Mouse (Mus musculus): ENCODE data around the gene Ppcdc. TPM values are rescaled to one million over a fixed set of nuclear protein-coding genes. Genes with fewer than 3 reads are reported as not detected.

Gene Ppcdc
- polyA plus RNA-seq (2016; fragmentation: Nextera tagmentation; extraction: Ambion mirVana) = 22.4 and 28.3 TPM in 2 replicates

DNA sequence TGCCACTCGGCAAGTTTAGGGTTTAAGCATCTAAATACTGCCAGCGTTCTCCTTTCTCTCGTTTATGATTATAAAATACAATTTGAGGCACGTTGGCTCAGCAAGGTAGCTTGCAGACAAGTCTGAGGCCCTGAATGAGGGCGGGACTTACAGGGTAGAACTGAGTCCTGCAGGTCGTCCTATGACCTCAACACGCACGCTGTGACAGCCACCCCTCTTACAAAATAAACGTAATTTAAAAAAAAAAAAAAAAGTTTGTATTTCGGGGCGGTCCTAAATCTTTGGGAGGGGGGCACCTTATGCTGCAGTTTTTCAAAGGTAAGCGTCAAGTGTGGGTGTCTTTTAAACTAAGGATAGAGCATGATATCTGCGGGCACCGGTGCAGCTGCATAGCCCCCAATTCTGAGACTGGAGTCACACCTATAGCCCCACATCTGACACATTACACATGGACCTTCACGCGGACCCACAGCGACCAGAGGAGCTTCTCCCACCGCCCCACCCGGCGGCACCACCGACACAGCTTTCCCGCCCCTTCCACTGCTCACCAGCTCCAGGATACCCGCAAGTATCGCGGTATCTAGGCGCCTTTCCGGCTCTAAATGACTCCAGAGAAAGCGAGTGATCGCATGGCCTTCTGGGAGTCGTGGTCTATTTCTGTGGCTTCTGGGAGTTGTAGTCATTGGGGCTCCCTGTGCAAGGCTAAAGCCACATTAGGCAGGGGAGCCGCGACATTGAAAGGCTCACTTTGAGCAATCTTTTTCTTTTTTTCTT is at the start of gene Ppcdc:
Ppcdc (minus strand) TSS at position 603 of the 774 bp plus-strand sequence.
- H3K4me2 ChIP-seq = peak within 1 kb of the TSS; percentile 67
- H3K4me1 ChIP-seq (replicated peaks) = no peaks in the 10 kb centered on the region; the same call in 1 of the 2 replicates
- H3K4me3 ChIP-seq (replicated peaks) = peak within 1 kb of the TSS; percentile 51
- no peaks in the 10 kb centered on the region for H3K27me3 ChIP-seq
- H3K27ac ChIP-seq = peak within 1 kb of the TSS; percentile 77
- peak; percentile 96 for ATAC-seq (ENCODE audit: insufficient number of reproducible peaks, insufficient read depth, low FRiP score, low TSS enrichment, low read depth)
- WGBS = 4% methylated on average over 32 of the region's 32 CpGs
- no peaks in the 10 kb centered on the region for H3K9me3 ChIP-seq
- H3K9ac ChIP-seq (replicated peaks) = peak within 1 kb of the TSS; percentile 66
- H3K36me3 ChIP-seq = 0 out of 2 replicates have a peak, but pooled peaks cover 1% of the 10 kb centered on the region

DNA sequence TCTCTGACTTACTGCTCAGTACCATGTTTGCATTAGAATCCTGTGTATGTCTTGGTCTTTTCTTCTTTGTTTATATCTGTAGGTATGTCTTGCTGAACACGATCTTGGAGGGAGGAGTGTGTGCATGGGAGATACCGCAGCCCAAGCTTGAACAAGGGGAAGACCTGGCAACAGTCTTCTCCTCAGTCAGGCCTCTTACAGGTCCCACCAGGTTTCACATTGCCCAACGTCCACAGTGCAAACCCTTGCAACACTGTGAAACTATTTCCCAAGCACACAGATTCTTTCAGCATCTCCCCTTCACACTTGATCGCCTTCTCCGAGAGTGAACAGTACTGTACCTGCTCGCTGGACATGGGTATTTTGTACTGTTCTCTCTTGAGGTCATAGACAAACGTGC is 47.9 kb upstream of the Ppcdc start:
- 79% methylated on average over 7 of the region's 7 CpGs for WGBS

DNA sequence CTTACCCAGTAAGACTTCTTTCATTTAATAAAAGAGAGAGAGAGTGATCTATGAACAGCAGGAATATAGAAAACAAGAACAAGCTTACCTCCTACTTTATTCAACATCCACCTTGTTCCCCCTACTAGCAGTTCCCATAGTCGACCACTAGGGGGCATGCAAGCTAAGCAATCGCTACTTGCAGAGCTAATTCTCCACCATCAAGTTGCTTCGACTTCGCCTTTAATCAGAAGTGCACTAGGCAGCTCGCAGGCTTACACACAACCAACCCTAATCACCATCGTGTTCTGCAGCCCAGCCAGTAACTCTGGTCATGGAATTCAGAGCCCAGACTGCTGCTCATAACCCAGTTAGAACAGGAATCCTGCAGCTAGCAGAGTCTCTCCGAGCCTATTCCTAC is 45.9 kb upstream of the Ppcdc start:
- Histone ChIP-seq H3K9me3 (no peaks in the 10 kb centered on the region), H3K27me3 (0 out of 2 replicates have a peak, but pooled peaks cover 4% of the 10 kb centered on the region), H3K9ac (replicated peaks) (no peak overlapping the region), H3K4me2 (no peak overlapping the region), H3K4me3 (replicated peaks) (no peak overlapping the region), H3K27ac (no peak overlapping the region), H3K4me1 (replicated peaks) (0 out of 2 replicates have a peak, but pooled peaks cover 3% of the 10 kb centered on the region), H3K36me3 (no peaks in the 10 kb centered on the region)
- 15% methylated on average over 7 of the region's 7 CpGs for WGBS
- no peak for ATAC-seq (ENCODE audit: insufficient number of reproducible peaks, insufficient read depth, low FRiP score, low TSS enrichment, low read depth)

More for the DNA sequence above, 47.9 kb upstream of the Ppcdc start:
- Histone ChIP-seq H3K27me3 (0 out of 2 replicates have a peak, but pooled peaks cover 4% of the 10 kb centered on the region), H3K4me3 (replicated peaks) (no peak overlapping the region), H3K9ac (replicated peaks) (no peak overlapping the region), H3K36me3 (no peaks in the 10 kb centered on the region), H3K4me2 (no peak overlapping the region), H3K4me1 (replicated peaks) (0 out of 2 replicates have a peak, but pooled peaks cover 3% of the 10 kb centered on the region), H3K27ac (no peak overlapping the region), H3K9me3 (no peaks in the 10 kb centered on the region)
- ATAC-seq (ENCODE audit: insufficient number of reproducible peaks, insufficient read depth, low FRiP score, low TSS enrichment, low read depth) = no peak

DNA sequence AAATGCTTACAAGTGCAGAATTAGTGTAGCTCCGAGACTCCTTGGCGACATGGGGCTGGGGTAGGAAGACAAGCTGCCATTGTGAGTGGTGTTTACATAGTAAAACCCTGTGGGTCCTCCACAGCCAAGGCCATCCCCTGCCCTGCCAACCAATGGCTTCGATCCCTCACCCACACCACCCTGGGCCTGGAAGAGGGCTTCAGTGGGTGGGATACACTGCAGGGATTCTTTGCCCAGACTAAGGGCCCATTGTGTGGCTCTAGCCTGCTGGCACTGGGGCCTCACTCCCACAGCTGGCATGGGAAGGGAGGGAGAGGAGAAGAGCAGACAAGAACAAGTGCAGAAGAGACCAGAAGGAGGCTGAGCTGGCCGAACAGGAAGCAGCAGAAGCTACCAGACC is 29.0 kb upstream of the Ppcdc start:
- Histone ChIP-seq H3K36me3 (no peaks in the 10 kb centered on the region), H3K9me3 (no peaks in the 10 kb centered on the region), H3K4me2 (no peak overlapping the region), H3K4me3 (replicated peaks) (no peak overlapping the region), H3K4me1 (replicated peaks) (peaks cover 9% of the 10 kb centered on the region), H3K27me3 (peaks cover 17% of the 10 kb centered on the region), H3K9ac (replicated peaks) (no peak overlapping the region), H3K27ac (no peak overlapping the region)
- 76% methylated on average over 4 of the region's 4 CpGs for WGBS
- ATAC-seq (ENCODE audit: insufficient number of reproducible peaks, insufficient read depth, low FRiP score, low TSS enrichment, low read depth) = no peak

- Histone ChIP-seq H3K27ac (no peak within 1 kb of the TSS), H3K27me3 (peaks cover 17% of the 10 kb centered on the region), H3K9me3 (no peaks in the 10 kb centered on the region), H3K9ac (replicated peaks) (peak within 1 kb of the TSS; percentile 72), H3K4me1 (replicated peaks) (peaks cover 9% of the 10 kb centered on the region), H3K36me3 (no peaks in the 10 kb centered on the region), H3K4me2 (peak within 1 kb of the TSS; percentile 89), H3K4me3 (replicated peaks) (peak within 1 kb of the TSS; percentile 63)
- WGBS = 2% methylated on average over 48 of the region's 48 CpGs
- ATAC-seq (ENCODE audit: insufficient number of reproducible peaks, insufficient read depth, low FRiP score, low TSS enrichment, low read depth) = peak; percentile 87
Observed at GRCm38 (mm10) chr9:57467896-57468549, 28.1 kb upstream of the Ppcdc start, which contains the start of gene Scamp5. TSS of gene Scamp5 (minus strand) at chr9:57468060.

DNA sequence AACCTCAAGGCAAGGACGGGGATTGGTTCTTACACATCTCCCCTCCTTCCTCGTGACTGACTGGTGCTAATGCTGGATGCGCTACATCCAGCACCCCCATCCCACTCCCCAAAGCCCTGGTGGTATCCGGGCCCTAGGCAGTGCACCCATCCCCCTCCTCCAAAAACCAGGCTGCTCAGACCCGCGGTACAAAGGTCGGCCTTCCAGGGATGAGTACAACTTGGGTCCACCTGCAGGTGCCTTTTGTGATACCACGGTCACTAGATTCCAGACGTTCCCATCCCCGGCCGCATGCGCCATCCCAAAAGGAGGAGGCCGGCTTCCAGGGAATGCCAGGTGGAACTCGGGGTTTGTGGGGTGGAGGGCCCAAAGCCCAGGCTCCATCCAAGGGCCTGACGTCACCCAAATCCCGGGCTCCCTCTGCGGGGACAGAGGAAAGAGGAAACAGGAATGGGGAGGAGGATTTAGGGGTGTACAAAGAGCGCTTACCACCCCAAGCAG is 27.4 kb upstream of the Ppcdc start:
- ATAC-seq (ENCODE audit: insufficient number of reproducible peaks, insufficient read depth, low FRiP score, low TSS enrichment, low read depth) = peak; percentile 28; the same call in 1 of the 2 replicates
- H3K4me3 ChIP-seq (replicated peaks) = peak overlapping the region; percentile 63
- H3K27me3 ChIP-seq = peaks cover 17% of the 10 kb centered on the region
- no peak overlapping the region for H3K27ac ChIP-seq
- 3% methylated on average over 17 of the region's 18 CpGs for WGBS
- no peaks in the 10 kb centered on the region for H3K36me3 ChIP-seq
- peaks cover 9% of the 10 kb centered on the region for H3K4me1 ChIP-seq (replicated peaks)
- H3K4me2 ChIP-seq = peak overlapping the region; percentile 89
- H3K9me3 ChIP-seq = no peaks in the 10 kb centered on the region
- H3K9ac ChIP-seq (replicated peaks) = peak overlapping the region; percentile 72

- no peaks in the 10 kb centered on the region for H3K9me3 ChIP-seq
Observed at GRCm38 (mm10) chr9:57466101-57466500, 26.2 kb upstream of the Ppcdc start.

DNA sequence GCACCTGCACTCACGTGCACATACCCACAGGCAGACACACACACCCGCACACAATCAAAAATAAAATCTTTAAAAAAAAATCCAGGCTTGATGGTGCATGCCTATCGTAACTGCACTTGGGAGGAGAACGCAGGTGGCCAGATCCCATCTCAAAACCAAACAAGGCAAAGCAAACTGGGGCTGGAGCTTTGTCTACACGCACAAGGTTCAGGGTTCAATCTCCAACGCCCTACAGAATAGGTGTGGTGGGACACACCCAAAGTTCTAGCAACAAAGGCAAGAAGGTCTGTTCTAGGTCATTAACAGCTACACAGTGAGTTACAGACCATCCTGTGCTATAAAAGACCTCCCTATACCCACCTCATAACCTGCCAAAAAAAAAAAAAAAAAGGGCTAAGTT is 22.9 kb upstream of the Ppcdc start:
- Histone ChIP-seq H3K27me3 (peaks cover 17% of the 10 kb centered on the region), H3K27ac (no peak overlapping the region), H3K4me3 (replicated peaks) (no peak overlapping the region), H3K9me3 (no peaks in the 10 kb centered on the region), H3K36me3 (no peaks in the 10 kb centered on the region), H3K9ac (replicated peaks) (no peak overlapping the region), H3K4me2 (no peak overlapping the region), H3K4me1 (replicated peaks) (peaks cover 9% of the 10 kb centered on the region)
- 87% methylated on average over 6 of the region's 6 CpGs for WGBS
- no peak for ATAC-seq (ENCODE audit: insufficient number of reproducible peaks, insufficient read depth, low FRiP score, low TSS enrichment, low read depth)

More at GRCm38 (mm10) chr9:57466101-57466500, 26.2 kb upstream of the Ppcdc start:
- no peak overlapping the region for H3K4me3 ChIP-seq (replicated peaks)
- no peak for ATAC-seq (ENCODE audit: insufficient number of reproducible peaks, insufficient read depth, low FRiP score, low TSS enrichment, low read depth)
- H3K27me3 ChIP-seq = peaks cover 17% of the 10 kb centered on the region
- H3K27ac ChIP-seq = no peak overlapping the region
- H3K36me3 ChIP-seq = no peaks in the 10 kb centered on the region
- no peak overlapping the region for H3K9ac ChIP-seq (replicated peaks)
- 0 out of 2 replicates have a peak overlapping the region, but pooled peaks have one; percentile 89 for H3K4me2 ChIP-seq
- WGBS = 65% methylated on average over 3 of the region's 3 CpGs
- H3K4me1 ChIP-seq (replicated peaks) = peaks cover 9% of the 10 kb centered on the region

DNA sequence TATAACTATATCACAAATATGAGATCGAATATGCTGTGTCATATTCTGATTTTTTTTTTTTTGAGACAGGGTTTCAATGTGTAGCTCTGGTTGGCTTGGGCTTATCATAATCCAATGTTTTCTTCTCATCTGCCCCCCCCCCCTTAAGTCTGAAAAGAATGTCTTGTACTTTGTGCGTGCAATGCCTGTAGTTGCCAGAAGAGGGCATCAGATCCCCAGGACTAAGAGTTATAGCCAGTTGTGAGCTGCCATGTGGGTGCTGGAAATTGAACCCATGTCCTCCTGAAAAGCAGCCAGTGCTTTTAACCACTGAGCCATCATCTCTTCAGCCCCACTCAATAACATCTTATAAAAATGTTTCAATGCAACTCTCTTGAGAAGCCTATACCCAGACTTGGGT is 19.8 kb upstream of the Ppcdc start:
- H3K36me3 ChIP-seq = no peaks in the 10 kb centered on the region
- H3K4me1 ChIP-seq (replicated peaks) = no peaks in the 10 kb centered on the region
- no peaks in the 10 kb centered on the region for H3K9me3 ChIP-seq
- WGBS = 92% methylated on average over 2 of the region's 2 CpGs
- no peak overlapping the region for H3K4me3 ChIP-seq (replicated peaks)
- H3K27ac ChIP-seq = no peak overlapping the region
- ATAC-seq (ENCODE audit: insufficient number of reproducible peaks, insufficient read depth, low FRiP score, low TSS enrichment, low read depth) = no peak
- H3K27me3 ChIP-seq = no peaks in the 10 kb centered on the region
- no peak overlapping the region for H3K4me2 ChIP-seq
- no peak overlapping the region for H3K9ac ChIP-seq (replicated peaks)

- no peak for ATAC-seq (ENCODE audit: insufficient number of reproducible peaks, insufficient read depth, low FRiP score, low TSS enrichment, low read depth)
- Histone ChIP-seq H3K36me3 (no peaks in the 10 kb centered on the region), H3K27me3 (no peaks in the 10 kb centered on the region), H3K9me3 (no peaks in the 10 kb centered on the region), H3K9ac (replicated peaks) (no peak overlapping the region), H3K4me1 (replicated peaks) (no peaks in the 10 kb centered on the region), H3K27ac (no peak overlapping the region), H3K4me3 (replicated peaks) (no peak overlapping the region), H3K4me2 (no peak overlapping the region)
- 81% methylated on average over 4 of the region's 4 CpGs for WGBS
Observed at GRCm38 (mm10) chr9:57453516-57453915, 13.6 kb upstream of the Ppcdc start.

All from limb, embryonic 12.5 days (tissue).